ENCODE assay signal across 34 mouse cellular contexts in genomic region chr15:81824832-81825231, GRCm38 (mm10).
"Had no signal": no experiment of that assay in that cellular context is flagged by ENCODE, and none has a peak within 500 bp of the region (broad histone marks: within the 10 kb centered on the region; RNA-seq: fewer than 3 reads in every experiment).

No protein-coding gene starts in this region.

- H3K27me3 ChIP-seq: heart, embryonic 12.5 days; heart, embryonic 13.5 days; heart, embryonic 15.5 days; hindbrain, embryonic 12.5 days; hindbrain, embryonic 13.5 days; hindbrain, embryonic 15.5 days; intestine, embryonic 15.5 days; kidney, embryonic 15.5 days had no signal

- H3K4me2 ChIP-seq: heart, embryonic 11.5 days; heart, embryonic 12.5 days; heart, embryonic 13.5 days; heart, embryonic 15.5 days; hindbrain, embryonic 12.5 days; hindbrain, embryonic 13.5 days; hindbrain, embryonic 14.5 days; hindbrain, embryonic 15.5 days; intestine, embryonic 15.5 days; kidney, embryonic 15.5 days had no signal

- DNase-seq: heart, postnatal 10 days; heart, postnatal 14 days; heart, postnatal 36 days; heart, postnatal 4 days; kidney, adult 11 months; kidney, adult 18-20 months; kidney, adult 8-10 months; kidney, adult 9 months; kidney, postnatal 10 days; kidney, postnatal 14 days; kidney, postnatal 25 days; kidney, postnatal 36 days; kidney, postnatal 4 days; layer of hippocampus, adult 9-11 months; layer of hippocampus, postnatal 36 days had no signal

- H3K9ac ChIP-seq: heart, embryonic 12.5 days; heart, embryonic 13.5 days; heart, embryonic 15.5 days; hindbrain, embryonic 12.5 days; hindbrain, embryonic 13.5 days; hindbrain, embryonic 14.5 days; hindbrain, embryonic 15.5 days; intestine, embryonic 15.5 days; kidney, embryonic 15.5 days had no signal

- H3K9me3 ChIP-seq: heart, embryonic 10.5 days; heart, embryonic 12.5 days; heart, embryonic 13.5 days; heart, embryonic 15.5 days; hindbrain, embryonic 10.5 days; hindbrain, embryonic 12.5 days; hindbrain, embryonic 13.5 days; hindbrain, embryonic 15.5 days; intestine, embryonic 15.5 days; kidney, embryonic 15.5 days had no signal

- H3K4me3 ChIP-seq: heart, embryonic 10.5 days; heart, embryonic 12.5 days; heart, embryonic 13.5 days; heart, embryonic 15.5 days; hindbrain, embryonic 10.5 days; hindbrain, embryonic 12.5 days; hindbrain, embryonic 13.5 days; hindbrain, embryonic 15.5 days; intestine, embryonic 15.5 days; kidney, embryonic 15.5 days; layer of hippocampus, adult 2 months had no signal

- H3K27ac ChIP-seq: heart, embryonic 10.5 days; heart, embryonic 13.5 days; heart, embryonic 15.5 days; hindbrain, embryonic 10.5 days; hindbrain, embryonic 12.5 days; hindbrain, embryonic 13.5 days; hindbrain, embryonic 14.5 days; hindbrain, embryonic 15.5 days; hindbrain, postnatal 0 days; intestine, embryonic 15.5 days; kidney, embryonic 15.5 days; kidney, postnatal 0 days; layer of hippocampus, adult 2 months had no signal

- H3K4me1 ChIP-seq: heart, embryonic 15.5 days; hindbrain, embryonic 10.5 days; hindbrain, embryonic 12.5 days; hindbrain, embryonic 13.5 days; hindbrain, embryonic 15.5 days; intestine, embryonic 15.5 days; kidney, embryonic 15.5 days had no signal

- ATAC-seq: hindbrain, embryonic 16.5 days; hindbrain, postnatal 0 days; inflammation-experienced regulatory T-cells, adult 6 months; intestine, embryonic 15.5 days; intestine, embryonic 16.5 days; intestine, postnatal 0 days had no signal
